Mouse (Mus musculus): ENCODE results near the gene Farp1. TPM values are rescaled to one million over a fixed set of nuclear protein-coding genes. Genes with fewer than 3 reads are reported as not detected.

Gene Farp1
- total and polyA plus RNA-seq, 3 experiments, result 6.4 to 11.1 (median 10.9) TPM

GRCm38 (mm10) chr14:121134414-121134813 is 99.4 kb downstream of the Farp1 start:
- intact Hi-C loops (cut with DNase I), result no loop called here
- peaks cover 3% of the 10 kb centered on the region for H3K4me1 ChIP-seq (ENCODE audit: control insufficient read depth, insufficient read depth, low read length)
- H3K27ac ChIP-seq, result no peak overlapping the region
- 0 out of 2 replicates have a peak, but pooled peaks cover 3% of the 10 kb centered on the region for H3K79me2 ChIP-seq (replicated peaks; ENCODE audit: control insufficient read depth, insufficient read depth, low read length)
- H3K9ac ChIP-seq (ENCODE audit: low read depth, low read length), result no peak overlapping the region
- no peaks in the 10 kb centered on the region for H3K27me3 ChIP-seq (ENCODE audit: control insufficient read depth, insufficient read depth, low read length)
- 72% methylated on average over 3 of the region's 3 CpGs for WGBS
- no peak for TF ChIP-seq EP300 (IDR thresholded peaks at IDR 0.05; ENCODE audit: insufficient read depth, low read depth, low read length)
- TF ChIP-seq POLR2A (IDR thresholded peaks at IDR 0.05; ENCODE audit: insufficient read depth, low read depth, low read length), result no peak
- no peak for TF ChIP-seq CTCF (IDR thresholded peaks at IDR 0.05)
- DNase-seq, result no peak
- no peak overlapping the region for H3K4me3 ChIP-seq
- no peaks in the 10 kb centered on the region for H3K36me3 ChIP-seq (ENCODE audit: control insufficient read depth, insufficient read depth, low read length)

GRCm38 (mm10) chr14:121143831-121144455 is 108.9 kb downstream of the Farp1 start:
- no peak overlapping the region for H3K9ac ChIP-seq (ENCODE audit: low read depth, low read length)
- WGBS, result 75% methylated on average over 7 of the region's 7 CpGs
- H3K4me3 ChIP-seq, result no peak overlapping the region
- no peaks in the 10 kb centered on the region for H3K27me3 ChIP-seq (ENCODE audit: control insufficient read depth, insufficient read depth, low read length)
- H3K79me2 ChIP-seq (replicated peaks; ENCODE audit: control insufficient read depth, insufficient read depth, low read length), result no peaks in the 10 kb centered on the region
- intact Hi-C loops (cut with DNase I), result no loop called here
- no peak for TF ChIP-seq EP300 (IDR thresholded peaks at IDR 0.05; ENCODE audit: insufficient read depth, low read depth, low read length)
- no peak for TF ChIP-seq CTCF (IDR thresholded peaks at IDR 0.05)
- TF ChIP-seq POLR2A (IDR thresholded peaks at IDR 0.05; ENCODE audit: insufficient read depth, low read depth, low read length), result no peak
- no peak for DNase-seq
- H3K27ac ChIP-seq, result no peak overlapping the region
- no peaks in the 10 kb centered on the region for H3K36me3 ChIP-seq (ENCODE audit: control insufficient read depth, insufficient read depth, low read length)
- peaks cover 4% of the 10 kb centered on the region for H3K4me1 ChIP-seq (ENCODE audit: control insufficient read depth, insufficient read depth, low read length)

GRCm38 (mm10) chr14:121144496-121144895 is 109.5 kb downstream of the Farp1 start:
- no peaks in the 10 kb centered on the region for H3K27me3 ChIP-seq (ENCODE audit: control insufficient read depth, insufficient read depth, low read length)
- no peak overlapping the region for H3K4me3 ChIP-seq
- no peaks in the 10 kb centered on the region for H3K79me2 ChIP-seq (replicated peaks; ENCODE audit: control insufficient read depth, insufficient read depth, low read length)
- intact Hi-C loops (cut with DNase I), result no loop called here
- TF ChIP-seq CTCF (IDR thresholded peaks at IDR 0.05), result no peak
- no peak for TF ChIP-seq POLR2A (IDR thresholded peaks at IDR 0.05; ENCODE audit: insufficient read depth, low read depth, low read length)
- TF ChIP-seq EP300 (IDR thresholded peaks at IDR 0.05; ENCODE audit: insufficient read depth, low read depth, low read length), result no peak
- no peak overlapping the region for H3K27ac ChIP-seq
- DNase-seq, result no peak
- H3K4me1 ChIP-seq (ENCODE audit: control insufficient read depth, insufficient read depth, low read length), result peaks cover 4% of the 10 kb centered on the region
- no peaks in the 10 kb centered on the region for H3K36me3 ChIP-seq (ENCODE audit: control insufficient read depth, insufficient read depth, low read length)
- H3K9ac ChIP-seq (ENCODE audit: low read depth, low read length), result no peak overlapping the region
- 66% methylated on average over 2 of the region's 2 CpGs for WGBS

GRCm38 (mm10) chr14:121145291-121145690 is 110.3 kb downstream of the Farp1 start:
- no peak for DNase-seq
- WGBS, result 67% methylated on average over 3 of the region's 3 CpGs
- Histone ChIP-seq H3K27ac (no peak overlapping the region), H3K79me2 (replicated peaks; ENCODE audit: control insufficient read depth, insufficient read depth, low read length) (no peaks in the 10 kb centered on the region), H3K36me3 (ENCODE audit: control insufficient read depth, insufficient read depth, low read length) (no peaks in the 10 kb centered on the region), H3K27me3 (ENCODE audit: control insufficient read depth, insufficient read depth, low read length) (no peaks in the 10 kb centered on the region), H3K4me3 (no peak overlapping the region), H3K4me1 (ENCODE audit: control insufficient read depth, insufficient read depth, low read length) (peaks cover 4% of the 10 kb centered on the region), H3K9ac (ENCODE audit: low read depth, low read length) (no peak overlapping the region)
- intact Hi-C loops (cut with DNase I), result no loop called here
- TF ChIP-seq EP300 (IDR thresholded peaks at IDR 0.05; ENCODE audit: insufficient read depth, low read depth, low read length) (no peak), CTCF (IDR thresholded peaks at IDR 0.05) (no peak)

- peaks cover 4% of the 10 kb centered on the region for H3K4me1 ChIP-seq (ENCODE audit: control insufficient read depth, insufficient read depth, low read length)
- intact Hi-C loops (cut with DNase I), result no loop called here
- no peak overlapping the region for H3K9ac ChIP-seq (ENCODE audit: low read depth, low read length)
- H3K27me3 ChIP-seq (ENCODE audit: control insufficient read depth, insufficient read depth, low read length), result no peaks in the 10 kb centered on the region
- no peaks in the 10 kb centered on the region for H3K36me3 ChIP-seq (ENCODE audit: control insufficient read depth, insufficient read depth, low read length)
- no peak overlapping the region for H3K4me3 ChIP-seq
- H3K79me2 ChIP-seq (replicated peaks; ENCODE audit: control insufficient read depth, insufficient read depth, low read length), result no peaks in the 10 kb centered on the region
- TF ChIP-seq CTCF (IDR thresholded peaks at IDR 0.05) (no peak), POLR2A (IDR thresholded peaks at IDR 0.05; ENCODE audit: insufficient read depth, low read depth, low read length) (no peak), EP300 (IDR thresholded peaks at IDR 0.05; ENCODE audit: insufficient read depth, low read depth, low read length) (no peak)
- no peak overlapping the region for H3K27ac ChIP-seq
- no peak for DNase-seq
- 31% methylated on average over 10 of the region's 10 CpGs for WGBS
Measured at GRCm38 (mm10) chr14:121145698-121146097, 110.7 kb downstream of the Farp1 start.

- Histone ChIP-seq H3K79me2 (replicated peaks; ENCODE audit: control insufficient read depth, insufficient read depth, low read length) (no peaks in the 10 kb centered on the region), H3K4me1 (ENCODE audit: control insufficient read depth, insufficient read depth, low read length) (peaks cover 4% of the 10 kb centered on the region), H3K27ac (no peak overlapping the region), H3K36me3 (ENCODE audit: control insufficient read depth, insufficient read depth, low read length) (no peaks in the 10 kb centered on the region), H3K27me3 (ENCODE audit: control insufficient read depth, insufficient read depth, low read length) (no peaks in the 10 kb centered on the region), H3K9ac (ENCODE audit: low read depth, low read length) (no peak overlapping the region), H3K4me3 (no peak overlapping the region)
- no peak for DNase-seq
- TF ChIP-seq CTCF (IDR thresholded peaks at IDR 0.05) (no peak), POLR2A (IDR thresholded peaks at IDR 0.05; ENCODE audit: insufficient read depth, low read depth, low read length) (no peak), EP300 (IDR thresholded peaks at IDR 0.05; ENCODE audit: insufficient read depth, low read depth, low read length) (no peak)
- WGBS, result 69% methylated on average over 7 of the region's 7 CpGs
- intact Hi-C loops (cut with DNase I), result no loop called here
Measured at GRCm38 (mm10) chr14:121146213-121146612, 111.2 kb downstream of the Farp1 start.

Data from heart, adult 2 months (tissue).